Mouse (Mus musculus) forebrain, embryonic 14.5 days (tissue): ENCODE data around the gene Snapc4. TPM values are rescaled to one million over a fixed set of nuclear protein-coding genes. Genes with fewer than 3 reads are reported as not detected.

ENCODE experiments used
- ATAC-seq: fragments of 200-750 bp; cut with Nextera tagmentation; 2 replicates; pipeline ENCODE4 v1.8.0; 2017; ENCODE audit warnings: mild to moderate bottlenecking, moderate library complexity
- DNase-seq: peaks from one replicate; pipeline ENCODE4 v3.0.0-alpha.2; 2015; ENCODE audit warnings: low spot score
- H3K27ac ChIP-seq: fragments of 300-500 bp; sonication (generic); 2 replicates; pipeline ENCODE4 v1.5.1; 2014; ENCODE audit warnings: low read depth, mild to moderate bottlenecking, control low read depth, low read length, moderate library complexity
- H3K27me3 ChIP-seq: fragments of 300-500 bp; sonication (generic); replicated peaks from 2 replicates; pipeline ENCODE4 v1.6.1; 2014; ENCODE audit warnings: low read length, control low read depth, mixed read lengths; ENCODE audit not compliant: control insufficient read depth, insufficient read depth
- H3K36me3 ChIP-seq: fragments of 300-500 bp; sonication (generic); 2 replicates; pipeline ENCODE4 v1.6.1; 2014; ENCODE audit warnings: low read length, control low read depth; ENCODE audit not compliant: control insufficient read depth, insufficient read depth
- H3K4me1 ChIP-seq: fragments of 300-500 bp; sonication (generic); 2 replicates; pipeline ENCODE4 v1.6.1; 2014; ENCODE audit warnings: antibody characterized with exemption, low read length, control low read depth; ENCODE audit not compliant: control insufficient read depth, insufficient read depth
- H3K4me2 ChIP-seq: fragments of 300-500 bp; sonication (generic); 2 replicates; pipeline ENCODE4 v1.6.1; 2014; ENCODE audit warnings: mild to moderate bottlenecking, control low read depth, low read length
- H3K4me3 ChIP-seq: fragments of 300-500 bp; sonication (generic); 2 replicates; pipeline ENCODE4 v1.5.1; 2014; ENCODE audit warnings: low read depth, low read length, control low read depth
- H3K9ac ChIP-seq: fragments of 300-500 bp; sonication (generic); 2 replicates; pipeline ENCODE4 v1.6.1; 2014; ENCODE audit warnings: mild to moderate bottlenecking, low read length, control low read depth, moderate library complexity
- H3K9me3 ChIP-seq: fragments of 300-500 bp; sonication (generic); replicated peaks from 2 replicates; pipeline ENCODE4 v1.6.1; 2016; ENCODE audit warnings: low read length, control low read depth, mixed read lengths; ENCODE audit not compliant: control insufficient read depth
- WGBS: fragments of 180-500 bp; shearing (Covaris S2); extraction: QIAGEN DNeasy Blood & Tissue Kit; methylation state at CpG from one replicate; pipeline ENCODE4 v1.1.7; 2014; 5-methylcytosine and 5-hydroxymethylcytosine counted together
- polyA plus RNA-seq: library from polyadenylated mRNA; unstranded; fragments of >200 nt; fragmentation: Nextera tagmentation; extraction: Ambion mirVana; gene quantifications from 2 replicates; pipeline ENCODE4 v1.2.1, GENCODE M21; 2014

Snapc4 gene
- 15.7 and 27.1 TPM in 2 replicates for polyA plus RNA-seq

DNA sequence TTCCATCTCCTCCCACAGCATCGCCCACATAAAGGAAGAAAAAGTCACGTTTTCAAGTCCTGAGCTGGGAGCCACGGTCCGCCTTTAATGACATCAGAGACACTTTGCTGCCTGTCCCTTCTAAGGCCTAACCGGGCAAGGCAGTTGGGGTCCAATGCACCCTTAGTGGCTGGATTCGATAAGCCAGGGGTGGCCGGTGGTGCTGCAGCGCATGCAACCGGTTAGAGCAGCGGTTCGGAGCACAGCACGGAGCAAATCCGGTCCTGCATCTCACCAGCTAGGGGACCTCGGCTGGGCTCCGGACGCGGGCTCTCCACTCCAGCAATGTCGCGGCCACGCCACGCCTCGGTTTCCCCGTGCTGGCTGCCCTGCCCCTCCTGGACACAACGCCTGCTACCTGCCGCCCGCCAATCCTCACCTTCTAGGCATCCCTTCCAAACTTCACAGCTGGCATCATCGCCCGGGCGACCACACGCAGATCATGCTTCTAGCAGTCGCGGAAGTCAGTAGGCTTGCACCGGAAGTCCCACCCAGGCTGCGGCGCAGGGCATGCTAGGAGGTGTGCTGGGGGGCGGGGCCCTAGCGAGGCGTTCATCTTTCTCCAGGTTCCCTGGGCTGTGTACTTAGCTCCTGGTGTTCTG is at the start of gene Snapc4:
Gene Snapc4 (minus strand): TSS at position 523 of the 641 bp plus-strand sequence.
- H3K27ac ChIP-seq: peak within 1 kb of the TSS; percentile 48; the same call in 1 of the 2 replicates

DNA sequence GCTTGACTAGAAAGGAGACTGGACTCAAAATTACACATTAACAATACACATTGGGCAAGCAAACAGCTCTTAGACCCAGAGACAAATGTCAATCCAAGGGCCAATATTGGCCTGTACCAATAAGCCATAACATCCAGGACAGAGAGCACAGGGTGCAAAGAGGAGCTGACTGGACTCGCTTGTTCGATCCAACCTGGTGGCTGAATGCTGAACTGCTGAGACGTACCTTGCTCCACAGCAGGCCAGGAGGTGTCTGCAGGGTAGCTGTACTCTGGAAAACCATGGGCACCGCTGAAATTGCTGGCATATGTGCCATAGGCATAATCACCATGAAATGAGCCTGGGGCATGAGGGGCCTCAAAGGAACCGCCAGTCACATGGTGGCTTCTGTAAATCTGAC is 49.4 kb upstream of the Snapc4 start:
- no peak overlapping the region for H3K4me3 ChIP-seq
- H3K36me3 ChIP-seq: peaks cover 91% of the 10 kb centered on the region
- H3K27ac ChIP-seq: no peak overlapping the region
- H3K9ac ChIP-seq: no peak overlapping the region
- ATAC-seq (no peak), DNase-seq (no peak)
- no peak overlapping the region for H3K4me2 ChIP-seq
- H3K4me1 ChIP-seq: no peaks in the 10 kb centered on the region
- H3K27me3 ChIP-seq: no peaks in the 10 kb centered on the region
- 96% methylated on average over 5 of the region's 5 CpGs for WGBS
- no peaks in the 10 kb centered on the region for H3K9me3 ChIP-seq

More for the DNA sequence above, at the start of gene Snapc4:
- DNase-seq (peak; percentile 92), ATAC-seq (peak; percentile 98)
- Histone ChIP-seq H3K4me1 (peaks cover 3% of the 10 kb centered on the region; the same call in 1 of the 2 replicates), H3K9ac (peak within 1 kb of the TSS; percentile 81), H3K4me2 (peak within 1 kb of the TSS; percentile 84), H3K9me3 (no peaks in the 10 kb centered on the region), H3K36me3 (peaks cover 68% of the 10 kb centered on the region), H3K4me3 (peak within 1 kb of the TSS; percentile 72), H3K27me3 (no peaks in the 10 kb centered on the region)
- WGBS: under 1% methylated on average over 38 of the region's 38 CpGs

GRCm38 (mm10) chr2:26424541-26424940 is 44.1 kb upstream of the Snapc4 start:
- no peak overlapping the region for H3K4me3 ChIP-seq
- H3K4me1 ChIP-seq: no peaks in the 10 kb centered on the region
- no peaks in the 10 kb centered on the region for H3K9me3 ChIP-seq
- ATAC-seq (no peak), DNase-seq (no peak)
- no peak overlapping the region for H3K4me2 ChIP-seq
- H3K27me3 ChIP-seq: no peaks in the 10 kb centered on the region
- 98% methylated on average over 2 of the region's 2 CpGs for WGBS
- H3K27ac ChIP-seq: no peak overlapping the region
- H3K36me3 ChIP-seq: peaks cover 96% of the 10 kb centered on the region
- no peak overlapping the region for H3K9ac ChIP-seq

DNA sequence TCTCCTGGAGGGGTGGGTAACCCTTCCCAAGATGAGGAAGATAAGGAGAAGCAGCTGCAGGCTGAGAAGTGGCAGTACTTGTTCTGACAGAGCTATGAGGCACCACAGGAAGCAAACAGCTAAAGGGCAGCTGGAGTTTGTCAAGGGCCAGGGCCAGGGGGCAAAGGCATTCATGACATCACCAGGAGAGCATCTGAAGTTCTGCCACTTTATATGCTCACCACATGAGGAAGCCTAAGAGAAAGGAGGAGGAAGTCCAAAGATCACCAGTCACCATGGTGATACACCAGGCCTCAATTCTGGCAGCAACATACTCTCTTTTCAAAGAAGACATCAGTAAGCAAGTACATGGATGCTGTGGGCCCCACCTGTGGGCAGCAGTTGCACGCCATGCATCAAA is 42.6 kb upstream of the Snapc4 start:
- Histone ChIP-seq H3K9ac (no peak overlapping the region), H3K27ac (no peak overlapping the region), H3K27me3 (no peaks in the 10 kb centered on the region), H3K36me3 (peaks cover 89% of the 10 kb centered on the region), H3K4me3 (no peak overlapping the region), H3K4me1 (no peaks in the 10 kb centered on the region), H3K9me3 (no peaks in the 10 kb centered on the region), H3K4me2 (no peak overlapping the region)
- ATAC-seq: no peak
- 96% methylated on average over 1 of the region's 1 CpGs for WGBS
- no peak for DNase-seq

- H3K4me2 ChIP-seq: no peak overlapping the region
- peaks cover 88% of the 10 kb centered on the region for H3K36me3 ChIP-seq
- no peak overlapping the region for H3K4me3 ChIP-seq
- H3K9me3 ChIP-seq: no peaks in the 10 kb centered on the region
- H3K27ac ChIP-seq: no peak overlapping the region
- no peak for DNase-seq
- 98% methylated on average over 2 of the region's 2 CpGs for WGBS
- H3K9ac ChIP-seq: no peak overlapping the region
- H3K4me1 ChIP-seq: no peaks in the 10 kb centered on the region
- no peaks in the 10 kb centered on the region for H3K27me3 ChIP-seq
- ATAC-seq: no peak
Observed at GRCm38 (mm10) chr2:26421969-26422368, 41.5 kb upstream of the Snapc4 start.

DNA sequence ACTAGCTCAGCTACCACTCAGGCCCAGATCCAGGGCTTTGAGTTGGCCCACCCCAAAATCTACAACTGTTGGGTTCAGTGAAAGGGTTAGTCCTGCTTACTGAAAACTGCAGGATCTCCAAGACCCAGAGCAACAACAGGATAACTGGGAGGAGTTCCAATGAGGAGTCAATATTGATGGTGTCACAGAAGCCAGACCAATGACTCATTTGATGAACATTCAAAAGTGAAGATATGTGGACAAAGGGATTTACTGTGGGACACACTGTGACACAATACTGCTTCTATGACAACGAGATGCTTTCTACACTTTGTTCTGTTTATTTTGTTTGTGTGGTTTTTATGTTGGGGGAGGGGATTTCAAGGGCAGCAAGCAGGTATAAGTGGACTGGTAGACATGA is 37.7 kb upstream of the Snapc4 start:
- DNase-seq (no peak), ATAC-seq (no peak)
- Histone ChIP-seq H3K9me3 (no peaks in the 10 kb centered on the region), H3K4me3 (no peak overlapping the region), H3K9ac (no peak overlapping the region), H3K36me3 (peaks cover 88% of the 10 kb centered on the region), H3K4me1 (no peaks in the 10 kb centered on the region), H3K4me2 (no peak overlapping the region), H3K27ac (no peak overlapping the region), H3K27me3 (no peaks in the 10 kb centered on the region)
- WGBS: 86% methylated on average over 1 of the region's 1 CpGs

DNA sequence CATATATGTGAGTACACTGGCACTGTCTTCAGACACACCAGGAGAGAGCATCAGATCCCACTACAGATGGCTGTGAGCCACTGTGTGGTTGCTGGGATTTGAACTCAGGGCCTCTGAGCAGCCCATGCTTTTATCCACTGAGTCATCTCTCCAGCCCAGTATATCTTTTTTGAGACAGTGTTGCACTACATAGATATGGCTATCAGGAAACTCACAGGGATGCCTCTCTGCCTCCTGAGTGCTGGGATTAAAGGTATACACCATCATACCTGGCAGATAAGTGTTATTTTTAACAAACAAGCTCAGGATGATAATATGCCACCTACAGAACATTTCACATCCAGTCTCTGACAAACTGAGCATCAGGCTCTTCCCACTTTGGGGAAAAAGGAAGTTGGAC is 36.6 kb upstream of the Snapc4 start:
- peaks cover 88% of the 10 kb centered on the region for H3K36me3 ChIP-seq
- no peak for DNase-seq
- no peak overlapping the region for H3K4me3 ChIP-seq

GRCm38 (mm10) chr2:26410931-26411411 is 30.5 kb upstream of the Snapc4 start:
- Histone ChIP-seq H3K9ac (no peak overlapping the region), H3K4me3 (no peak overlapping the region), H3K27ac (no peak overlapping the region), H3K27me3 (no peaks in the 10 kb centered on the region), H3K4me1 (peaks cover 26% of the 10 kb centered on the region), H3K4me2 (no peak overlapping the region), H3K9me3 (no peaks in the 10 kb centered on the region), H3K36me3 (peaks cover 72% of the 10 kb centered on the region)
- DNase-seq (no peak), ATAC-seq (no peak)
- 74% methylated on average over 5 of the region's 5 CpGs for WGBS

More for the DNA sequence above, 36.6 kb upstream of the Snapc4 start:
- Histone ChIP-seq H3K9me3 (no peaks in the 10 kb centered on the region), H3K4me1 (no peaks in the 10 kb centered on the region), H3K27ac (no peak overlapping the region), H3K27me3 (no peaks in the 10 kb centered on the region), H3K9ac (no peak overlapping the region), H3K4me2 (no peak overlapping the region)
- ATAC-seq: no peak

DNA sequence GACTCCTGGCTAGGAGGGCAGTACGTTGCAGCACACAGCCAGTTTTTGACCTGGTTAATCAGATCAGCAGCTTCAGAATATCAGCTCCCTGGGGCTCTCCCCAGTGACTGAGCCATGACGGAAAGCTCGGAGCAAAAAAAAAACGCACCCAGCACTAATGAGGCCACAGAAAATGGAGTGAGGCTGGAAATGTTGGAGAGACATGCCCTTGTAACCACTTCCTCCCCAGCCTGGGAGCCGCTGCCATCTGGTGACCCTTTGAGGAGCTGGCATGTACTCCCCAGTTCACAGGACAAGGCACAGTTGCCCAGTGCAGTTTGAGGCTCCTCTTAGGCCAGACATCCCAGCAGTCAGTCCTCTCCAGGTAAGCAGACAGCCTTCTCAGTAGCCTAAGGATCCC is 29.6 kb upstream of the Snapc4 start:
- Histone ChIP-seq H3K4me2 (no peak overlapping the region), H3K27ac (no peak overlapping the region), H3K4me1 (peaks cover 35% of the 10 kb centered on the region), H3K4me3 (no peak overlapping the region), H3K9ac (no peak overlapping the region), H3K36me3 (peaks cover 63% of the 10 kb centered on the region), H3K27me3 (no peaks in the 10 kb centered on the region), H3K9me3 (no peaks in the 10 kb centered on the region)
- no peak for DNase-seq
- 75% methylated on average over 5 of the region's 5 CpGs for WGBS
- ATAC-seq: no peak
